Mouse (Mus musculus): Measurements from ENCODE around the gene Cmtr2. TPM values are rescaled to one million over a fixed set of nuclear protein-coding genes. Genes with fewer than 3 reads are reported as not detected.

The Cmtr2 gene
- total and polyA plus RNA-seq, 3 experiments: 1.9 to 3.2 (median 2.9) TPM

- intact Hi-C loops (cut with DNase I): no loop called here
- no peak overlapping the region for H3K4me3 ChIP-seq
- H3K4me1 ChIP-seq (ENCODE audit: control insufficient read depth, insufficient read depth, low read length): no peaks in the 10 kb centered on the region
- no peaks in the 10 kb centered on the region for H3K27me3 ChIP-seq (ENCODE audit: control insufficient read depth, insufficient read depth, low read length)
- no peaks in the 10 kb centered on the region for H3K79me2 ChIP-seq (replicated peaks; ENCODE audit: control insufficient read depth, insufficient read depth, low read length)
- H3K36me3 ChIP-seq (ENCODE audit: control insufficient read depth, insufficient read depth, low read length): no peaks in the 10 kb centered on the region
- no peak for DNase-seq
- no peak for TF ChIP-seq CTCF (IDR thresholded peaks at IDR 0.05)
- TF ChIP-seq EP300 (IDR thresholded peaks at IDR 0.05; ENCODE audit: insufficient read depth, low read depth, low read length): no peak
- TF ChIP-seq POLR2A (IDR thresholded peaks at IDR 0.05; ENCODE audit: insufficient read depth, low read depth, low read length): no peak
- H3K27ac ChIP-seq: no peak overlapping the region
- 39% methylated on average over 7 of the region's 7 CpGs for WGBS
- no peak overlapping the region for H3K9ac ChIP-seq (ENCODE audit: low read depth, low read length)
These were observed 27.1 kb downstream of the Cmtr2 start for GRCm38 (mm10) chr8:110242278-110243177.

DNA sequence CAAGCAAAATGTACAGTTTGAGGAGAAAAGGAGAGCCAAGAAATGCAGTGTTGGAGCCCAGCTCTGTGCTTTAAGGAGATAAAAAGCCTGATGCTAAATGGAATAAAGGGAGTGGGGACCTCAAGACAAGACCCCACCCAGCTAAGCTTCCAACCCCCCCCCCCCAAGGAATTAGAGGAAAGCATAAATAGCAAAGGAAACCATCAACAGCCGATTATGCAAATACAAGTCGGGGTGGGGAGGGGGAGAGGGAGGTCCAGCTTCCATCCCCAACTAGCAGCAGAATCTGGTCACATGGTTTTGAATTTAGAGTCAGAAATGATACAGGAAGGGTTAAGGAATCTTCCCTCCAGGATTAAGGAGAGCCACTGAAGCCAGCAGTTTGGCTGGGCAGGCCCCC lies 29.1 kb downstream of the Cmtr2 start:
- DNase-seq: no peak
- intact Hi-C loops (cut with DNase I): no loop called here
- 50% methylated on average over 2 of the region's 2 CpGs for WGBS
- H3K4me1 ChIP-seq (ENCODE audit: control insufficient read depth, insufficient read depth, low read length): no peaks in the 10 kb centered on the region
- no peaks in the 10 kb centered on the region for H3K79me2 ChIP-seq (replicated peaks; ENCODE audit: control insufficient read depth, insufficient read depth, low read length)
- no peak overlapping the region for H3K27ac ChIP-seq
- no peak overlapping the region for H3K9ac ChIP-seq (ENCODE audit: low read depth, low read length)
- H3K4me3 ChIP-seq: no peak overlapping the region
- H3K27me3 ChIP-seq (ENCODE audit: control insufficient read depth, insufficient read depth, low read length): no peaks in the 10 kb centered on the region
- TF ChIP-seq POLR2A (IDR thresholded peaks at IDR 0.05; ENCODE audit: insufficient read depth, low read depth, low read length): no peak
- TF ChIP-seq EP300 (IDR thresholded peaks at IDR 0.05; ENCODE audit: insufficient read depth, low read depth, low read length): no peak
- no peak for TF ChIP-seq CTCF (IDR thresholded peaks at IDR 0.05)
- H3K36me3 ChIP-seq (ENCODE audit: control insufficient read depth, insufficient read depth, low read length): no peaks in the 10 kb centered on the region

- Histone ChIP-seq H3K4me1 (ENCODE audit: control insufficient read depth, insufficient read depth, low read length) (no peaks in the 10 kb centered on the region), H3K36me3 (ENCODE audit: control insufficient read depth, insufficient read depth, low read length) (no peaks in the 10 kb centered on the region), H3K9ac (ENCODE audit: low read depth, low read length) (no peak overlapping the region), H3K4me3 (no peak overlapping the region), H3K27me3 (ENCODE audit: control insufficient read depth, insufficient read depth, low read length) (no peaks in the 10 kb centered on the region), H3K27ac (no peak overlapping the region), H3K79me2 (replicated peaks; ENCODE audit: control insufficient read depth, insufficient read depth, low read length) (no peaks in the 10 kb centered on the region)
- WGBS: 79% methylated on average over 6 of the region's 6 CpGs
- intact Hi-C loops (cut with DNase I): no loop called here
- DNase-seq: no peak
- TF ChIP-seq EP300 (IDR thresholded peaks at IDR 0.05; ENCODE audit: insufficient read depth, low read depth, low read length) (no peak), CTCF (IDR thresholded peaks at IDR 0.05) (no peak), POLR2A (IDR thresholded peaks at IDR 0.05; ENCODE audit: insufficient read depth, low read depth, low read length) (no peak)
These were observed 31.8 kb downstream of the Cmtr2 start for GRCm38 (mm10) chr8:110247238-110247637.

DNA sequence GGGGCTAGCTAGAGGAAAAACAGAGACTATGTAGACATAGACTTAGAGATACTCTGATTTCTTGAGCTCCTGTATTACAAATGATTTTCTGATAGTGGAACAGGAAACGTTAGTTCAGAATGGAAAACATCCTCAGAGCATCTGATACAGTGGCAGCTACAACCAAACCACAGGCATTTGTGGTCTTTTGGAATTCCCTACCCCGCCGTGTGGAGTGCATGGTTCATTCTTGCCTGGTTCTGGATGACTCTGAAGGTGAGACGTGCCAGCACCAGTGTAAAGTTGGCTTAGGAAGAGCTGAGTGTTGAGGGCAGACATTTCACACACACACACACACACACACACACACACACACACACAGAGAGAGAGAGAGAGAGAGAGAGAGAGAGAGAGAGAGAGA lies 38.5 kb downstream of the Cmtr2 start:
- WGBS: 44% methylated on average over 4 of the region's 4 CpGs
- DNase-seq: no peak
- no peak overlapping the region for H3K9ac ChIP-seq (ENCODE audit: low read depth, low read length)
- H3K4me1 ChIP-seq (ENCODE audit: control insufficient read depth, insufficient read depth, low read length): no peaks in the 10 kb centered on the region
- no peaks in the 10 kb centered on the region for H3K36me3 ChIP-seq (ENCODE audit: control insufficient read depth, insufficient read depth, low read length)
- intact Hi-C loops (cut with DNase I): no loop called here
- TF ChIP-seq POLR2A (IDR thresholded peaks at IDR 0.05; ENCODE audit: insufficient read depth, low read depth, low read length): no peak
- H3K4me3 ChIP-seq: no peak overlapping the region
- H3K79me2 ChIP-seq (replicated peaks; ENCODE audit: control insufficient read depth, insufficient read depth, low read length): no peaks in the 10 kb centered on the region
- no peaks in the 10 kb centered on the region for H3K27me3 ChIP-seq (ENCODE audit: control insufficient read depth, insufficient read depth, low read length)
- no peak overlapping the region for H3K27ac ChIP-seq

GRCm38 (mm10) chr8:110265796-110266305 lies 50.4 kb downstream of the Cmtr2 start:
- TF ChIP-seq CTCF (IDR thresholded peaks at IDR 0.05) (no peak), EP300 (IDR thresholded peaks at IDR 0.05; ENCODE audit: insufficient read depth, low read depth, low read length) (no peak), POLR2A (IDR thresholded peaks at IDR 0.05; ENCODE audit: insufficient read depth, low read depth, low read length) (no peak)
- intact Hi-C loops (cut with DNase I): no loop called here
- WGBS: 45% methylated on average over 11 of the region's 11 CpGs

DNA sequence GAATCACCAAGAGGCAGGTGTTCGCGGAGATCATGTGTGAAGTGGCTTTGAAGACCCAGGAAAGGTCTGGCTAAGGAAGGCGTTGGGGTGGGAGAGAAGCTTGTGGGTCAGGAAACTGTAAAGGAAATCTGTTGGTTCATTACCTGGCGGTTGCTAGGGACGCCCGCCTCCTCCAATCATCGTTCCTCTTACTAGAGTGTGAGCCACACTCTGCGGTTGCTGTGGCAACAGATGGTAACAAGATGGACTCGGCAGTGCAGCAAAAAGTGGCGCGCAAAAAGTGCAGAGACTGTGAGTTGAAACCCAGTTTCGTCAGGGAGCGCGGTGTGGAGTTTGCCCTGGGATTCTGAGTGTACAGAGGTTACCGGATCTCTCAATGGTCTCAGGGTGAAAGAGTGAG lies 51.3 kb downstream of the Cmtr2 start, which contains the start of gene Hydin:
Hydin (plus strand) TSS at position 237 of the 400 bp plus-strand sequence.
- intact Hi-C loops (cut with DNase I): no loop called here
- Histone ChIP-seq H3K27ac (no peak within 1 kb of the TSS), H3K79me2 (replicated peaks; ENCODE audit: control insufficient read depth, insufficient read depth, low read length) (no peaks in the 10 kb centered on the region), H3K9ac (ENCODE audit: low read depth, low read length) (no peak within 1 kb of the TSS), H3K4me3 (no peak within 1 kb of the TSS), H3K36me3 (ENCODE audit: control insufficient read depth, insufficient read depth, low read length) (no peaks in the 10 kb centered on the region), H3K27me3 (ENCODE audit: control insufficient read depth, insufficient read depth, low read length) (peaks cover 2% of the 10 kb centered on the region; the same call in 1 of the 2 replicates), H3K4me1 (ENCODE audit: control insufficient read depth, insufficient read depth, low read length) (no peaks in the 10 kb centered on the region)
- no peak for DNase-seq
- TF ChIP-seq EP300 (IDR thresholded peaks at IDR 0.05; ENCODE audit: insufficient read depth, low read depth, low read length) (no peak), CTCF (IDR thresholded peaks at IDR 0.05) (no peak), POLR2A (IDR thresholded peaks at IDR 0.05; ENCODE audit: insufficient read depth, low read depth, low read length) (no peak)
- 1% methylated on average over 15 of the region's 15 CpGs for WGBS

More at GRCm38 (mm10) chr8:110265796-110266305, 50.4 kb downstream of the Cmtr2 start:
- no peak for DNase-seq
- H3K36me3 ChIP-seq (ENCODE audit: control insufficient read depth, insufficient read depth, low read length): no peaks in the 10 kb centered on the region
- H3K27me3 ChIP-seq (ENCODE audit: control insufficient read depth, insufficient read depth, low read length): peaks cover 2% of the 10 kb centered on the region; the same call in 1 of the 2 replicates
- no peak overlapping the region for H3K27ac ChIP-seq
- H3K4me3 ChIP-seq: no peak overlapping the region
- no peak overlapping the region for H3K9ac ChIP-seq (ENCODE audit: low read depth, low read length)
- no peaks in the 10 kb centered on the region for H3K79me2 ChIP-seq (replicated peaks; ENCODE audit: control insufficient read depth, insufficient read depth, low read length)
- no peaks in the 10 kb centered on the region for H3K4me1 ChIP-seq (ENCODE audit: control insufficient read depth, insufficient read depth, low read length)
